Mouse (Mus musculus): ENCODE results near the gene Btbd35f25. TPM values are rescaled to one million over a fixed set of nuclear protein-coding genes. Genes with fewer than 3 reads are reported as not detected.
"Not testable (repeated sequence)": the region's sequence is repeated elsewhere in the genome, so short reads cannot be mapped to it uniquely, and the experiment has no call there.

Btbd35f25 gene
- polyA plus RNA-seq (2012; fragmentation: generic; extraction: Trizol) = not detected
- long read RNA-seq, experiment 1 = 0 reads
- long read RNA-seq, experiment 2 = 0 reads

DNA sequence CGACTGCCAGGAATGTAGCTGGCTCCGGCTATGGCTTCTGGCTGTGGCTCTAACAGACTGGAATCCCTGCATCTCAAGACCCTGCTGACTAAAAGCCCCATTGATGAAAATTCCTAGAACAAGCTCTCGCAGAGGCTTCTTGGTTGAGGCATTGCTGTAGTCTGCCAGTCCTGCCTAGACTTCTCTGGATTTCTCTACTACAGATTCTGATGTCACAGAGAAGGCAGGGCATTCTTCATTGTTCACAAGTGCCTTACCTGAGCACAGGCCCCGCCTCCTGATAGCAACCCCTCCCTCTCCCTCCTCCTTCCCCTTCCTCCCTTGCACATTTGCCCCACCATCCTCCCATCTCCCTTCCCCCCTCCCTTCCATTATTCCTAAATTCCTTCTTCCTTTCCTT lies at the start of gene Btbd35f25:
Gene Btbd35f25 (minus strand): TSS at position 101 of the 400 bp plus-strand sequence.
- not testable (repeated sequence) for H3ac ChIP-seq (ENCODE audit: control insufficient read depth, insufficient read length, low read depth); H3K79me2 ChIP-seq (ENCODE audit: control insufficient read depth, insufficient read depth); H3K36me3 ChIP-seq (ENCODE audit: control insufficient read depth, insufficient read depth); H3K4me3 ChIP-seq (ENCODE audit: insufficient read depth, poor library complexity, severe bottlenecking); H3K27me3 ChIP-seq (ENCODE audit: control insufficient read depth, insufficient read depth, insufficient read length); H3K79me3 ChIP-seq (ENCODE audit: low read depth)

DNA sequence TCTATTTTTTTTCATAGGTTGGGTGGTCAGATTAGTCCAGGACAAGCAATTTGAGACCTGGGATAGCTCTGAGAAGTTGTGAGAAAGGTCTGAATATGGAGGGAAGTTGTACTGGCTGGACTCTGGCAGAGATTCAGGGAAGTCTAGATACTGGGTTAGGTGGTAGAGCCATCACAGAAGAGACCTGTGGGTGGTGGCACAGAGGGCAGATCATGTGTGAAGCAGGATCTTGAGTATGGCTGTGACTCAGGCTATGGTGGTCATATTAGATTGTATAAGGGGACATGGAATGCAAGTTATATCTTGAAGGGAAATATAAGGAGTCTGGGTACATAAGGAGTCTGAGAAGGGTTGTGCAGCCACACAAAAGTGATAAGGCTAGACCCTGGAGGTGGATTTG lies 49.3 kb upstream of the Btbd35f25 start:
- Histone ChIP-seq H3K79me3 (ENCODE audit: low read depth) (no peaks in the 10 kb centered on the region), H3K4me3 (ENCODE audit: insufficient read depth, poor library complexity, severe bottlenecking) (no peak overlapping the region), H3ac (ENCODE audit: control insufficient read depth, insufficient read length, low read depth) (no peak overlapping the region), H3K79me2 (ENCODE audit: control insufficient read depth, insufficient read depth) (no peaks in the 10 kb centered on the region), H3K36me3 (ENCODE audit: control insufficient read depth, insufficient read depth) (no peaks in the 10 kb centered on the region), H3K27me3 (ENCODE audit: control insufficient read depth, insufficient read depth, insufficient read length) (no peaks in the 10 kb centered on the region)
- TF ChIP-seq USF1 (IDR thresholded peaks at IDR 0.05; ENCODE audit: low read depth) (no peak), MAX (IDR thresholded peaks at IDR 0.05) (no peak), CEBPB (IDR thresholded peaks at IDR 0.05; ENCODE audit: low read depth) (no peak), MYOG (IDR thresholded peaks at IDR 0.05; ENCODE audit: control insufficient read depth, extremely low read depth, insufficient read length) (no peak), CTCF (IDR thresholded peaks at IDR 0.05; ENCODE audit: control insufficient read depth, insufficient read depth, insufficient read length) (no peak), MYOD1 (IDR thresholded peaks at IDR 0.05; ENCODE audit: control insufficient read depth, insufficient read length, low read depth) (no peak), FOSL1 (IDR thresholded peaks at IDR 0.05; ENCODE audit: insufficient read depth, low read length, poor library complexity, severe bottlenecking) (no peak)

GRCm38 (mm10) chrX:31764001-31764400 lies 47.0 kb upstream of the Btbd35f25 start:
- no peaks in the 10 kb centered on the region for H3K27me3 ChIP-seq (ENCODE audit: control insufficient read depth, insufficient read depth, insufficient read length)
- H3K79me3 ChIP-seq (ENCODE audit: low read depth) = no peaks in the 10 kb centered on the region
- no peaks in the 10 kb centered on the region for H3K79me2 ChIP-seq (ENCODE audit: control insufficient read depth, insufficient read depth)
- TF ChIP-seq CEBPB (IDR thresholded peaks at IDR 0.05; ENCODE audit: low read depth) (no peak), MYOG (IDR thresholded peaks at IDR 0.05; ENCODE audit: control insufficient read depth, extremely low read depth, insufficient read length) (no peak), MYOD1 (IDR thresholded peaks at IDR 0.05; ENCODE audit: control insufficient read depth, insufficient read length, low read depth) (no peak)
- H3ac ChIP-seq (ENCODE audit: control insufficient read depth, insufficient read length, low read depth) = no peak overlapping the region
- H3K36me3 ChIP-seq (ENCODE audit: control insufficient read depth, insufficient read depth) = no peaks in the 10 kb centered on the region
- no peak overlapping the region for H3K4me3 ChIP-seq (ENCODE audit: insufficient read depth, poor library complexity, severe bottlenecking)

GRCm38 (mm10) chrX:31745079-31745478 lies 28.1 kb upstream of the Btbd35f25 start:
- TF ChIP-seq MYOG (IDR thresholded peaks at IDR 0.05; ENCODE audit: control insufficient read depth, extremely low read depth, insufficient read length) = no peak
- no peak for TF ChIP-seq FOSL1 (IDR thresholded peaks at IDR 0.05; ENCODE audit: insufficient read depth, low read length, poor library complexity, severe bottlenecking)
- no peak for TF ChIP-seq CEBPB (IDR thresholded peaks at IDR 0.05; ENCODE audit: low read depth)
- no peak for TF ChIP-seq MYOD1 (IDR thresholded peaks at IDR 0.05; ENCODE audit: control insufficient read depth, insufficient read length, low read depth)
- no peak for TF ChIP-seq MAX (IDR thresholded peaks at IDR 0.05)
- no peak for TF ChIP-seq USF1 (IDR thresholded peaks at IDR 0.05; ENCODE audit: low read depth)
- TF ChIP-seq CTCF (IDR thresholded peaks at IDR 0.05; ENCODE audit: control insufficient read depth, insufficient read depth, insufficient read length) = no peak
- Histone ChIP-seq H3ac (ENCODE audit: control insufficient read depth, insufficient read length, low read depth) (no peak overlapping the region), H3K4me3 (ENCODE audit: insufficient read depth, poor library complexity, severe bottlenecking) (no peak overlapping the region), H3K36me3 (ENCODE audit: control insufficient read depth, insufficient read depth) (no peaks in the 10 kb centered on the region), H3K79me2 (ENCODE audit: control insufficient read depth, insufficient read depth) (no peaks in the 10 kb centered on the region), H3K27me3 (ENCODE audit: control insufficient read depth, insufficient read depth, insufficient read length) (no peaks in the 10 kb centered on the region), H3K79me3 (ENCODE audit: low read depth) (no peaks in the 10 kb centered on the region)

DNA sequence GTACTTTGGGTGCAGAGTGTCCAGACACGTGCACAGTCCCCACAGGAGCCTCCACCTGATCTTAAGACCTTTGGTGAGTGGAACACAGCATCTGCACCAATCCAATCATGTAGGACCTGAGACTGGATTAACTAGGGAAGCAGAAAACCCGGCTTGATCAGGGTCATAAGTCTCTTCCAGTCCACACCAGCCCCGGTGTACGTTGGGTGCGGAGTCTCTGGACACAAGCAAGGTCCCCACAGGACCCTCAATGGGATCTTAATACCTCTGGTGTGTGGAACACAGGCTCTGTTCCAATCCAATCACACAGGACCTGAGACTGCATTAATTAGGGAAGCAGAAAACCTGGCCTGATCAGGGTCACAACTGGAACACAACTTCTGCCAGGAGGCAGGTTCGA lies 20.0 kb upstream of the Btbd35f25 start:
- no peaks in the 10 kb centered on the region for H3K27me3 ChIP-seq (ENCODE audit: control insufficient read depth, insufficient read depth, insufficient read length)
- no peak overlapping the region for H3ac ChIP-seq (ENCODE audit: control insufficient read depth, insufficient read length, low read depth)
- H3K36me3 ChIP-seq (ENCODE audit: control insufficient read depth, insufficient read depth) = no peaks in the 10 kb centered on the region
- no peaks in the 10 kb centered on the region for H3K79me3 ChIP-seq (ENCODE audit: low read depth)
- no peak overlapping the region for H3K4me3 ChIP-seq (ENCODE audit: insufficient read depth, poor library complexity, severe bottlenecking)
- H3K79me2 ChIP-seq (ENCODE audit: control insufficient read depth, insufficient read depth) = no peaks in the 10 kb centered on the region
- no peak for TF ChIP-seq USF1 (IDR thresholded peaks at IDR 0.05; ENCODE audit: low read depth)

Other genes with a start within 250 kb of the Btbd35f25 start
- gene Gm21883, start 142.9 kb downstream of the Btbd35f25 start, polyA plus RNA-seq (2012; fragmentation: generic; extraction: Trizol) = not detected
- gene Spin2e, start 98.2 kb downstream of the Btbd35f25 start, polyA plus RNA-seq (2012; fragmentation: generic; extraction: Trizol) = not detected
- gene Gm21637, start 244.9 kb upstream of the Btbd35f25 start, polyA plus RNA-seq (2012; fragmentation: generic; extraction: Trizol) = not detected

Measured in C2C12 (cell line).